Mouse (Mus musculus) testis, adult 2 months (tissue): ENCODE data around the gene Pax8.

Experiments used
- CTCF ChIP-seq: fragments of 200-500 bp; IDR thresholded peaks from 2 replicates; pipeline ENCODE4 v1.5.1; 2012; ENCODE audit warnings: low read depth, mild to moderate bottlenecking, inconsistent platforms, low read length, moderate library complexity; ENCODE audit not compliant: control insufficient read depth, insufficient read depth, insufficient replicate concordance
- POLR2A ChIP-seq: fragments of 200-500 bp; IDR thresholded peaks from 2 replicates; pipeline ENCODE4 v1.6.1; 2012; ENCODE audit warnings: low read depth, mild to moderate bottlenecking, inconsistent platforms, low read length, moderate library complexity; ENCODE audit not compliant: control insufficient read depth

DNA sequence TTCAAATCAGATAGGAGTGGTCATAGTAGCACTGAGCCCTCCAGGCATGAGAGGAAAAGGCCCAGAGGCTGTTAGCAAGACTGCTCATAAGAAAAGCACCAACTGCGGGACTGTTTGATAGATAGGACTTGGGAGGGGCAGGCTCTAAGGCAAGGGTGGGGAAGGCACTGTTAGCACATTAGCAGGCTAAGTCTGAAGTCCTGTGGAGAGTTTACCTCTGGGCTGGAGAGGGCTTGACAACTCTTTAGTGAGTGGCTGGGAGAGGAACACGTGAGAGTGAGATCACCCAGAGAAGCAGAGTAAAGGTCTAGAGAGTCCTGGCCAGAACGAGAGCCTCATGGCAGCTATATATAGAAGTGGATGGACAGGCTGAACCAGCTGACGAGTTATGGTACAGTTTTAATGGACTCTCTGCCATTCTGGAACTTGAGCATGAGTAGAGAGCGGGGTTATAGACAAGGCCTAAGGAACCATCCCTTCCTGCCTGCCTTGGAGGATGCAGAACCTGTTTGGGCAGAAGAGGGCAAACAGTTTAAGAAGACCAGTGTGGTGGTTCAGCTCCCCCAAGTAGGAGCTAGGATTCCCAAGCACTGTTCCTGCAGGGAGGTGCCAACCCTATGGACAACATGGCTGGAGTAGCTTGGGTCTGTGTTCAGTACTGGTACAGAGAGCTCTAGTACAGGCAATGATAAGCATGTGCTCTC, 96.5 kb downstream of the Pax8 start:
- TF ChIP-seq CTCF (no peak), POLR2A (no peak)
